Mouse (Mus musculus): ENCODE data around the gene Ssr2. TPM values are rescaled to one million over a fixed set of nuclear protein-coding genes. Genes with fewer than 3 reads are reported as not detected.

The Ssr2 gene
- polyA plus RNA-seq, 1 experiment from 2014 or later, result 155 TPM

- Histone ChIP-seq H3K9ac (ENCODE audit: low read length) (peak overlapping the region; percentile 88; the same call in 1 of the 2 replicates), H3K36me3 (ENCODE audit: control insufficient read depth, insufficient read depth, low read length) (peaks cover 29% of the 10 kb centered on the region), H3K4me2 (ENCODE audit: low read length) (peak overlapping the region; percentile 90), H3K4me1 (ENCODE audit: control insufficient read depth, insufficient read depth, low read length) (peaks cover 5% of the 10 kb centered on the region), H3K9me3 (replicated peaks; ENCODE audit: control insufficient read depth, low read length) (no peaks in the 10 kb centered on the region), H3K27ac (ENCODE audit: low read depth, low read length) (no peak overlapping the region), H3K4me3 (ENCODE audit: low read depth, low read length) (peak overlapping the region; percentile 89), H3K27me3 (replicated peaks; ENCODE audit: control insufficient read depth, insufficient read depth, low read length) (no peaks in the 10 kb centered on the region)
- 54% methylated on average over 8 of the region's 8 CpGs for WGBS
- ATAC-seq (peak; percentile 30), DNase-seq (ENCODE audit: low spot score) (no peak)
These were observed 3.1 kb downstream of the Ssr2 start for GRCm38 (mm10) chr3:88578498-88579424.

- no peaks in the 10 kb centered on the region for H3K27me3 ChIP-seq (replicated peaks; ENCODE audit: control insufficient read depth, insufficient read depth, low read length)
- peaks cover 5% of the 10 kb centered on the region for H3K4me1 ChIP-seq (ENCODE audit: control insufficient read depth, insufficient read depth, low read length)
- under 1% methylated on average over 34 of the region's 34 CpGs for WGBS
- H3K9me3 ChIP-seq (replicated peaks; ENCODE audit: control insufficient read depth, low read length), result no peaks in the 10 kb centered on the region
- peak overlapping the region; percentile 89 for H3K4me3 ChIP-seq (ENCODE audit: low read depth, low read length)
- peak overlapping the region; percentile 44; the same call in 1 of the 2 replicates for H3K27ac ChIP-seq (ENCODE audit: low read depth, low read length)
- peak overlapping the region; percentile 90 for H3K4me2 ChIP-seq (ENCODE audit: low read length)
- ATAC-seq, result peak; percentile 94
- peak overlapping the region; percentile 88 for H3K9ac ChIP-seq (ENCODE audit: low read length)
- peaks cover 30% of the 10 kb centered on the region for H3K36me3 ChIP-seq (ENCODE audit: control insufficient read depth, insufficient read depth, low read length)
- DNase-seq (ENCODE audit: low spot score), result peak; percentile 91
These were observed 3.9 kb downstream of the Ssr2 start for GRCm38 (mm10) chr3:88579454-88580117.

- Histone ChIP-seq H3K27ac (ENCODE audit: low read depth, low read length) (no peak overlapping the region), H3K36me3 (ENCODE audit: control insufficient read depth, insufficient read depth, low read length) (peaks cover 64% of the 10 kb centered on the region), H3K4me2 (ENCODE audit: low read length) (no peak overlapping the region), H3K4me3 (ENCODE audit: low read depth, low read length) (no peak overlapping the region), H3K27me3 (replicated peaks; ENCODE audit: control insufficient read depth, insufficient read depth, low read length) (no peaks in the 10 kb centered on the region), H3K9me3 (replicated peaks; ENCODE audit: control insufficient read depth, low read length) (no peaks in the 10 kb centered on the region), H3K9ac (ENCODE audit: low read length) (no peak overlapping the region), H3K4me1 (ENCODE audit: control insufficient read depth, insufficient read depth, low read length) (no peaks in the 10 kb centered on the region)
- WGBS, result 96% methylated on average over 6 of the region's 6 CpGs
- ATAC-seq (no peak), DNase-seq (ENCODE audit: low spot score) (no peak)
These were observed 10.1 kb downstream of the Ssr2 start for GRCm38 (mm10) chr3:88585769-88586168.

GRCm38 (mm10) chr3:88586640-88587039 is 11.0 kb downstream of the Ssr2 start:
- peaks cover 56% of the 10 kb centered on the region for H3K36me3 ChIP-seq (ENCODE audit: control insufficient read depth, insufficient read depth, low read length)
- H3K27me3 ChIP-seq (replicated peaks; ENCODE audit: control insufficient read depth, insufficient read depth, low read length), result no peaks in the 10 kb centered on the region
- no peaks in the 10 kb centered on the region for H3K4me1 ChIP-seq (ENCODE audit: control insufficient read depth, insufficient read depth, low read length)
- 92% methylated on average over 5 of the region's 5 CpGs for WGBS
- no peak for DNase-seq (ENCODE audit: low spot score)
- no peaks in the 10 kb centered on the region for H3K9me3 ChIP-seq (replicated peaks; ENCODE audit: control insufficient read depth, low read length)
- no peak overlapping the region for H3K4me3 ChIP-seq (ENCODE audit: low read depth, low read length)
- H3K4me2 ChIP-seq (ENCODE audit: low read length), result no peak overlapping the region
- ATAC-seq, result no peak
- H3K9ac ChIP-seq (ENCODE audit: low read length), result no peak overlapping the region
- no peak overlapping the region for H3K27ac ChIP-seq (ENCODE audit: low read depth, low read length)

GRCm38 (mm10) chr3:88590246-88590645 is 14.6 kb downstream of the Ssr2 start:
- no peak for DNase-seq (ENCODE audit: low spot score)
- no peak overlapping the region for H3K9ac ChIP-seq (ENCODE audit: low read length)
- no peaks in the 10 kb centered on the region for H3K27me3 ChIP-seq (replicated peaks; ENCODE audit: control insufficient read depth, insufficient read depth, low read length)
- ATAC-seq, result no peak
- H3K36me3 ChIP-seq (ENCODE audit: control insufficient read depth, insufficient read depth, low read length), result peaks cover 35% of the 10 kb centered on the region
- no peaks in the 10 kb centered on the region for H3K9me3 ChIP-seq (replicated peaks; ENCODE audit: control insufficient read depth, low read length)
- no peaks in the 10 kb centered on the region for H3K4me1 ChIP-seq (ENCODE audit: control insufficient read depth, insufficient read depth, low read length)
- H3K27ac ChIP-seq (ENCODE audit: low read depth, low read length), result no peak overlapping the region
- H3K4me3 ChIP-seq (ENCODE audit: low read depth, low read length), result no peak overlapping the region
- no peak overlapping the region for H3K4me2 ChIP-seq (ENCODE audit: low read length)
- 26% methylated on average over 5 of the region's 5 CpGs for WGBS

- H3K36me3 ChIP-seq (ENCODE audit: control insufficient read depth, insufficient read depth, low read length), result peaks cover 28% of the 10 kb centered on the region
- H3K9me3 ChIP-seq (replicated peaks; ENCODE audit: control insufficient read depth, low read length), result no peaks in the 10 kb centered on the region
- no peak overlapping the region for H3K9ac ChIP-seq (ENCODE audit: low read length)
- no peaks in the 10 kb centered on the region for H3K4me1 ChIP-seq (ENCODE audit: control insufficient read depth, insufficient read depth, low read length)
- no peak overlapping the region for H3K4me2 ChIP-seq (ENCODE audit: low read length)
- H3K4me3 ChIP-seq (ENCODE audit: low read depth, low read length), result no peak overlapping the region
- DNase-seq (ENCODE audit: low spot score) (no peak), ATAC-seq (no peak)
- whole genome bisulfite sequencing, result 36% methylated on average over 3 of the region's 3 CpGs
- H3K27me3 ChIP-seq (replicated peaks; ENCODE audit: control insufficient read depth, insufficient read depth, low read length), result no peaks in the 10 kb centered on the region
- no peak overlapping the region for H3K27ac ChIP-seq (ENCODE audit: low read depth, low read length)
These were observed 15.4 kb downstream of the Ssr2 start for GRCm38 (mm10) chr3:88591044-88591443.

GRCm38 (mm10) chr3:88591950-88592731 is 16.5 kb downstream of the Ssr2 start:
- H3K4me2 ChIP-seq (ENCODE audit: low read length), result no peak overlapping the region
- no peak overlapping the region for H3K9ac ChIP-seq (ENCODE audit: low read length)
- 32% methylated on average over 9 of the region's 9 CpGs for WGBS
- ATAC-seq (peak; percentile 46; the same call in 1 of the 2 replicates), DNase-seq (ENCODE audit: low spot score) (peak; percentile 88)
- no peak overlapping the region for H3K27ac ChIP-seq (ENCODE audit: low read depth, low read length)
- no peaks in the 10 kb centered on the region for H3K9me3 ChIP-seq (replicated peaks; ENCODE audit: control insufficient read depth, low read length)
- no peaks in the 10 kb centered on the region for H3K4me1 ChIP-seq (ENCODE audit: control insufficient read depth, insufficient read depth, low read length)
- peaks cover 19% of the 10 kb centered on the region for H3K36me3 ChIP-seq (ENCODE audit: control insufficient read depth, insufficient read depth, low read length)
- no peak overlapping the region for H3K4me3 ChIP-seq (ENCODE audit: low read depth, low read length)
- no peaks in the 10 kb centered on the region for H3K27me3 ChIP-seq (replicated peaks; ENCODE audit: control insufficient read depth, insufficient read depth, low read length)

GRCm38 (mm10) chr3:88592942-88593576 is 17.4 kb downstream of the Ssr2 start:
- Histone ChIP-seq H3K4me1 (ENCODE audit: control insufficient read depth, insufficient read depth, low read length) (no peaks in the 10 kb centered on the region), H3K27ac (ENCODE audit: low read depth, low read length) (no peak overlapping the region), H3K9me3 (replicated peaks; ENCODE audit: control insufficient read depth, low read length) (no peaks in the 10 kb centered on the region), H3K9ac (ENCODE audit: low read length) (no peak overlapping the region), H3K4me3 (ENCODE audit: low read depth, low read length) (no peak overlapping the region), H3K4me2 (ENCODE audit: low read length) (no peak overlapping the region), H3K27me3 (replicated peaks; ENCODE audit: control insufficient read depth, insufficient read depth, low read length) (no peaks in the 10 kb centered on the region), H3K36me3 (ENCODE audit: control insufficient read depth, insufficient read depth, low read length) (peaks cover 9% of the 10 kb centered on the region)
- no peak for ATAC-seq
- DNase-seq (ENCODE audit: low spot score), result no peak
- WGBS, result 79% methylated on average over 10 of the region's 10 CpGs
